Mouse (Mus musculus): ENCODE results near the gene Mettl3. TPM values are rescaled to one million over a fixed set of nuclear protein-coding genes. Genes with fewer than 3 reads are reported as not detected.
A peak's percentile ranks its signal among the peaks of the same experiment; 100 is the strongest.

Gene Mettl3
- polyA plus RNA-seq, 1 experiment from 2014 or later = 58.8 TPM

- Histone ChIP-seq H3K4me3 (peak within 1 kb of the TSS; percentile 90), H3K9ac (replicated peaks) (peak within 1 kb of the TSS; percentile 89), H3K36me3 (peaks cover 17% of the 10 kb centered on the region), H3K9me3 (no peaks in the 10 kb centered on the region), H3K27me3 (no peaks in the 10 kb centered on the region), H3K4me2 (replicated peaks) (peak within 1 kb of the TSS; percentile 71), H3K27ac (replicated peaks) (peak within 1 kb of the TSS; percentile 84), H3K4me1 (peaks cover 14% of the 10 kb centered on the region)
- WGBS = under 1% methylated on average over 66 of the region's 66 CpGs
- ATAC-seq (ENCODE audit: low FRiP score, low read depth) = peak; percentile 98
Measured at GRCm38 (mm10) chr14:52278932-52279746, 25.8 kb downstream of the Mettl3 start, which contains the start of the genes Tox4 and Rab2b. Tox4 (plus strand) TSS chr14:52279146. Rab2b (minus strand) TSS chr14:52279545.

GRCm38 (mm10) chr14:52277210-52277609 lies 27.7 kb downstream of the Mettl3 start:
- H3K9me3 ChIP-seq = no peaks in the 10 kb centered on the region
- no peak overlapping the region for H3K27ac ChIP-seq (replicated peaks)
- no peaks in the 10 kb centered on the region for H3K27me3 ChIP-seq
- H3K9ac ChIP-seq (replicated peaks) = no peak overlapping the region
- WGBS = 94% methylated on average over 4 of the region's 4 CpGs
- peaks cover 14% of the 10 kb centered on the region for H3K4me1 ChIP-seq
- H3K4me3 ChIP-seq = no peak overlapping the region
- H3K4me2 ChIP-seq (replicated peaks) = no peak overlapping the region
- ATAC-seq (ENCODE audit: low FRiP score, low read depth) = no peak
- peaks cover 28% of the 10 kb centered on the region for H3K36me3 ChIP-seq

- Histone ChIP-seq H3K9me3 (no peaks in the 10 kb centered on the region), H3K27me3 (no peaks in the 10 kb centered on the region), H3K4me3 (no peak overlapping the region), H3K9ac (replicated peaks) (no peak overlapping the region), H3K27ac (replicated peaks) (no peak overlapping the region), H3K36me3 (peaks cover 40% of the 10 kb centered on the region), H3K4me2 (replicated peaks) (no peak overlapping the region), H3K4me1 (no peaks in the 10 kb centered on the region)
- ATAC-seq (ENCODE audit: low FRiP score, low read depth) = no peak
- 63% methylated on average over 3 of the region's 3 CpGs for WGBS
Measured at GRCm38 (mm10) chr14:52272781-52273180, 32.1 kb downstream of the Mettl3 start.

GRCm38 (mm10) chr14:52257484-52258213 lies 47.3 kb downstream of the Mettl3 start, which contains the start of gene Chd8:
Chd8 (minus strand) TSS chr14:52257780.
- under 1% methylated on average over 54 of the region's 54 CpGs for WGBS
- Histone ChIP-seq H3K4me1 (peaks cover 22% of the 10 kb centered on the region), H3K27me3 (no peaks in the 10 kb centered on the region), H3K9ac (replicated peaks) (peak within 1 kb of the TSS; percentile 78), H3K27ac (replicated peaks) (peak within 1 kb of the TSS; percentile 93), H3K4me3 (peak within 1 kb of the TSS; percentile 93), H3K9me3 (no peaks in the 10 kb centered on the region), H3K36me3 (peaks cover 5% of the 10 kb centered on the region; the same call in 1 of the 2 replicates), H3K4me2 (replicated peaks) (peak within 1 kb of the TSS; percentile 79)
- peak; percentile 100 for ATAC-seq (ENCODE audit: low FRiP score, low read depth)

GRCm38 (mm10) chr14:52256311-52257175 lies 48.4 kb downstream of the Mettl3 start:
- 9% methylated on average over 18 of the region's 18 CpGs for WGBS
- peaks cover 22% of the 10 kb centered on the region for H3K4me1 ChIP-seq

GRCm38 (mm10) chr14:52246129-52246528 lies 58.8 kb downstream of the Mettl3 start:
- Histone ChIP-seq H3K36me3 (no peaks in the 10 kb centered on the region), H3K9me3 (no peaks in the 10 kb centered on the region), H3K27ac (replicated peaks) (no peak overlapping the region), H3K4me2 (replicated peaks) (no peak overlapping the region), H3K4me1 (peaks cover 13% of the 10 kb centered on the region), H3K4me3 (no peak overlapping the region), H3K9ac (replicated peaks) (no peak overlapping the region), H3K27me3 (no peaks in the 10 kb centered on the region)
- 85% methylated on average over 4 of the region's 4 CpGs for WGBS
- ATAC-seq (ENCODE audit: low FRiP score, low read depth) = no peak

More at GRCm38 (mm10) chr14:52256311-52257175, 48.4 kb downstream of the Mettl3 start:
- no peaks in the 10 kb centered on the region for H3K9me3 ChIP-seq
- peak overlapping the region; percentile 93 for H3K27ac ChIP-seq (replicated peaks)
- H3K4me2 ChIP-seq (replicated peaks) = peak overlapping the region; percentile 79
- H3K27me3 ChIP-seq = no peaks in the 10 kb centered on the region
- no peak for ATAC-seq (ENCODE audit: low FRiP score, low read depth)
- H3K36me3 ChIP-seq = no peaks in the 10 kb centered on the region
- H3K9ac ChIP-seq (replicated peaks) = peak overlapping the region; percentile 78
- H3K4me3 ChIP-seq = peak overlapping the region; percentile 93

Other genes starting within 250 kb of the Mettl3 start
- 770 and 818 TPM in 2 replicates for gene Hnrnpc, start 201.1 kb downstream of the Mettl3 start, polyA plus RNA-seq (2016; fragmentation: Nextera tagmentation; extraction: Ambion mirVana)
- gene Rpgrip1, start 194.4 kb downstream of the Mettl3 start, polyA plus RNA-seq (2016; fragmentation: Nextera tagmentation; extraction: Ambion mirVana) = 62.6 and 69.2 TPM in 2 replicates
- 75.2 and 82.9 TPM in 2 replicates for gene Supt16, start 107.7 kb downstream of the Mettl3 start, polyA plus RNA-seq (2016; fragmentation: Nextera tagmentation; extraction: Ambion mirVana)
- gene Chd8, start 47.3 kb downstream of the Mettl3 start, polyA plus RNA-seq (2016; fragmentation: Nextera tagmentation; extraction: Ambion mirVana) = 62.1 and 62.5 TPM in 2 replicates
- 53.0 and 54.2 TPM in 2 replicates for gene Tox4, start 26.0 kb downstream of the Mettl3 start, polyA plus RNA-seq (2016; fragmentation: Nextera tagmentation; extraction: Ambion mirVana)
- gene Rab2b, start 25.6 kb downstream of the Mettl3 start, polyA plus RNA-seq (2016; fragmentation: Nextera tagmentation; extraction: Ambion mirVana) = 38.5 and 45.8 TPM in 2 replicates
- gene Sall2, start 23.6 kb upstream of the Mettl3 start, polyA plus RNA-seq (2016; fragmentation: Nextera tagmentation; extraction: Ambion mirVana) = 70.3 and 77.6 TPM in 2 replicates
- gene Olfr1513, start 51.3 kb upstream of the Mettl3 start, polyA plus RNA-seq (2016; fragmentation: Nextera tagmentation; extraction: Ambion mirVana) = not detected in 2 replicates
- not detected in 2 replicates for gene Olfr1512, start 74.0 kb upstream of the Mettl3 start, polyA plus RNA-seq (2016; fragmentation: Nextera tagmentation; extraction: Ambion mirVana)
- gene Olfr1511, start 92.3 kb upstream of the Mettl3 start, polyA plus RNA-seq (2016; fragmentation: Nextera tagmentation; extraction: Ambion mirVana) = 0.15 TPM in 1 of 2 replicates, not detected in the other
- not detected in 2 replicates for gene Olfr1510, start 109.2 kb upstream of the Mettl3 start, polyA plus RNA-seq (2016; fragmentation: Nextera tagmentation; extraction: Ambion mirVana)
- gene Olfr1509, start 137.9 kb upstream of the Mettl3 start, polyA plus RNA-seq (2016; fragmentation: Nextera tagmentation; extraction: Ambion mirVana) = not detected in 2 replicates
- gene Olfr1508, start 162.4 kb upstream of the Mettl3 start, polyA plus RNA-seq (2016; fragmentation: Nextera tagmentation; extraction: Ambion mirVana) = not detected in 2 replicates
- gene Olfr1507, start 190.6 kb upstream of the Mettl3 start, polyA plus RNA-seq (2016; fragmentation: Nextera tagmentation; extraction: Ambion mirVana) = not detected in 2 replicates